Mouse (Mus musculus) small intestine, adult 2 months (tissue): ENCODE measurements around the gene Cdk14.

Experiments used
- CTCF ChIP-seq: fragments of 200-500 bp; IDR thresholded peaks from 2 replicates; pipeline ENCODE4 v1.5.1; 2012; ENCODE audit warnings: low read depth, mild to moderate bottlenecking, control low read depth, inconsistent platforms, low read length, moderate library complexity, mixed read lengths; ENCODE audit not compliant: insufficient replicate concordance, insufficient read length; ENCODE audit errors: extremely low read depth
- POLR2A ChIP-seq: fragments of 200-500 bp; IDR thresholded peaks from 2 replicates; pipeline ENCODE4 v1.6.1; 2012; ENCODE audit warnings: low read depth, mild to moderate bottlenecking, control low read depth, inconsistent platforms, low read length, moderate library complexity

DNA sequence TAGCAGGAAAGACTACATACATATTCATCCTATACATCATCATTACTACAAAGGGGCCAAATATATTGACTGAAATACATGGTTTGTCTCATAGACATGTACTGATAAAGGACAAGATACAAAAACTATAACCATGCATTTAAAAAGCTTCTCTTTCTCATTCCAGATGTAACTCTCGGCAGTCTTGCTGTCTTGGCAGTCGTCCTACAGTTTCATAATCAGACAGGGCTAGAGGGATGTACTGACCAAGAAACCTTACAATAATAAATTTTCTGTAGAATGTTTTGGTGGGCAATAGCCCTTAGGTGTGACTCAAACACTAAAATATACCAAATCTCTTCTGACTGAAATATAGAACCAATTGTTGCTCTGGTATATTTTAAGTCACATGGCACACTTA is 389.7 kb downstream of the Cdk14 start:
- TF ChIP-seq CTCF: no peak
- no peak for TF ChIP-seq POLR2A
